Mouse (Mus musculus): ENCODE results near the gene Wdr24. TPM values are rescaled to one million over a fixed set of nuclear protein-coding genes. Genes with fewer than 3 reads are reported as not detected.

Gene Wdr24
- polyA plus RNA-seq, 1 experiment from 2014 or later: 22.1 TPM

DNA sequence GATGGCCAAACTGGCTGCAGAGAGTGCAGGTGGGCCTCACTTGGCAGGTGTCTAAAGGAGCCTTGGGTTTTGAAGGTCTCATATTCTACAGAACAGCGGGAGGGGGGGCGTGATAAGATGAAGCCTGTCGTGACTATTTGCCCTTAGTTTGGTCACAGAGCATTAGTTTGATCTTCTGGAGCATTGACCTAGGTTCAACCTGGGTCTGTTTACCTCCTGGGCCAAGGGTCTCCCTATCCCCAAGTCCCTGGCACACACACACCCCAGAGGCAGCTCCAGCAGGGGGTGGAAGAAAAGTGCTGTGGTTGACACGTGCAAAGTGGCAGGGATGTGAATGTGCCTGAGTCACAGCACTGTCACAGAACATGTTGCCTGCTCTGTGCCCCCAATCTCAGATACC lies 12.5 kb upstream of the Wdr24 start:
- no peaks in the 10 kb centered on the region for H3K36me3 ChIP-seq (ENCODE audit: insufficient read depth, low read length)
- no peak for TF ChIP-seq CTCF (IDR thresholded peaks at IDR 0.05; ENCODE audit: low read depth)
- no peak overlapping the region for H3K4me2 ChIP-seq (ENCODE audit: low read length)
- no peaks in the 10 kb centered on the region; the same call in 1 of the 2 replicates for H3K4me1 ChIP-seq (replicated peaks; ENCODE audit: insufficient read depth, low read length)
- DNase-seq (ENCODE audit: low spot score) (no peak), ATAC-seq (replicated peaks; ENCODE audit: low FRiP score, low read depth) (no peak)
- H3K9me3 ChIP-seq (replicated peaks; ENCODE audit: low read length): no peaks in the 10 kb centered on the region
- no peak overlapping the region for H3K27ac ChIP-seq
- H3K9ac ChIP-seq (ENCODE audit: low read depth, low read length): no peak overlapping the region
- WGBS: 72% methylated on average over 4 of the region's 4 CpGs
- no peak overlapping the region for H3K4me3 ChIP-seq (replicated peaks; ENCODE audit: low read depth, low read length)
- H3K27me3 ChIP-seq (ENCODE audit: insufficient read depth, low read length): peaks cover 11% of the 10 kb centered on the region; the same call in 1 of the 2 replicates

GRCm38 (mm10) chr17:25813471-25813870 lies 10.0 kb upstream of the Wdr24 start:
- Histone ChIP-seq H3K27me3 (ENCODE audit: insufficient read depth, low read length) (peaks cover 11% of the 10 kb centered on the region; the same call in 1 of the 2 replicates), H3K4me1 (replicated peaks; ENCODE audit: insufficient read depth, low read length) (no peaks in the 10 kb centered on the region; the same call in 1 of the 2 replicates), H3K36me3 (ENCODE audit: insufficient read depth, low read length) (no peaks in the 10 kb centered on the region), H3K9ac (ENCODE audit: low read depth, low read length) (no peak overlapping the region), H3K9me3 (replicated peaks; ENCODE audit: low read length) (no peaks in the 10 kb centered on the region), H3K4me2 (ENCODE audit: low read length) (no peak overlapping the region), H3K4me3 (replicated peaks; ENCODE audit: low read depth, low read length) (no peak overlapping the region), H3K27ac (no peak overlapping the region)
- WGBS: 0% methylated on average over 20 of the region's 20 CpGs
- peak; percentile 96 for DNase-seq (ENCODE audit: low spot score)
- ATAC-seq (replicated peaks; ENCODE audit: low FRiP score, low read depth): peak; percentile 50; the same call in 1 of the 2 replicates
- peak; percentile 70 for TF ChIP-seq CTCF (IDR thresholded peaks at IDR 0.05; ENCODE audit: low read depth)

GRCm38 (mm10) chr17:25817662-25818061 lies 5.8 kb upstream of the Wdr24 start:
- no peak overlapping the region for H3K9ac ChIP-seq (ENCODE audit: low read depth, low read length)
- H3K4me3 ChIP-seq (replicated peaks; ENCODE audit: low read depth, low read length): no peak overlapping the region
- ATAC-seq (replicated peaks; ENCODE audit: low FRiP score, low read depth): no peak
- H3K27me3 ChIP-seq (ENCODE audit: insufficient read depth, low read length): peaks cover 15% of the 10 kb centered on the region
- no peak overlapping the region for H3K27ac ChIP-seq
- DNase-seq (ENCODE audit: low spot score): no peak
- no peaks in the 10 kb centered on the region for H3K36me3 ChIP-seq (ENCODE audit: insufficient read depth, low read length)
- no peaks in the 10 kb centered on the region; the same call in 1 of the 2 replicates for H3K4me1 ChIP-seq (replicated peaks; ENCODE audit: insufficient read depth, low read length)
- H3K9me3 ChIP-seq (replicated peaks; ENCODE audit: low read length): no peaks in the 10 kb centered on the region
- no peak overlapping the region for H3K4me2 ChIP-seq (ENCODE audit: low read length)
- WGBS: 87% methylated on average over 11 of the region's 11 CpGs
- no peak for TF ChIP-seq CTCF (IDR thresholded peaks at IDR 0.05; ENCODE audit: low read depth)

GRCm38 (mm10) chr17:25818851-25819780 lies 4.3 kb upstream of the Wdr24 start:
- H3K27ac ChIP-seq: no peak overlapping the region
- no peaks in the 10 kb centered on the region for H3K9me3 ChIP-seq (replicated peaks; ENCODE audit: low read length)
- no peaks in the 10 kb centered on the region for H3K36me3 ChIP-seq (ENCODE audit: insufficient read depth, low read length)
- ATAC-seq (replicated peaks; ENCODE audit: low FRiP score, low read depth) (peak; percentile 30; the same call in 1 of the 2 replicates), DNase-seq (ENCODE audit: low spot score) (no peak)
- WGBS: 8% methylated on average over 46 of the region's 46 CpGs
- TF ChIP-seq CTCF (IDR thresholded peaks at IDR 0.05; ENCODE audit: low read depth): no peak
- H3K4me1 ChIP-seq (replicated peaks; ENCODE audit: insufficient read depth, low read length): peaks cover 4% of the 10 kb centered on the region
- peak overlapping the region; percentile 30 for H3K4me2 ChIP-seq (ENCODE audit: low read length)
- H3K9ac ChIP-seq (ENCODE audit: low read depth, low read length): no peak overlapping the region
- H3K27me3 ChIP-seq (ENCODE audit: insufficient read depth, low read length): peaks cover 15% of the 10 kb centered on the region
- no peak overlapping the region; the same call in 1 of the 2 replicates for H3K4me3 ChIP-seq (replicated peaks; ENCODE audit: low read depth, low read length)

DNA sequence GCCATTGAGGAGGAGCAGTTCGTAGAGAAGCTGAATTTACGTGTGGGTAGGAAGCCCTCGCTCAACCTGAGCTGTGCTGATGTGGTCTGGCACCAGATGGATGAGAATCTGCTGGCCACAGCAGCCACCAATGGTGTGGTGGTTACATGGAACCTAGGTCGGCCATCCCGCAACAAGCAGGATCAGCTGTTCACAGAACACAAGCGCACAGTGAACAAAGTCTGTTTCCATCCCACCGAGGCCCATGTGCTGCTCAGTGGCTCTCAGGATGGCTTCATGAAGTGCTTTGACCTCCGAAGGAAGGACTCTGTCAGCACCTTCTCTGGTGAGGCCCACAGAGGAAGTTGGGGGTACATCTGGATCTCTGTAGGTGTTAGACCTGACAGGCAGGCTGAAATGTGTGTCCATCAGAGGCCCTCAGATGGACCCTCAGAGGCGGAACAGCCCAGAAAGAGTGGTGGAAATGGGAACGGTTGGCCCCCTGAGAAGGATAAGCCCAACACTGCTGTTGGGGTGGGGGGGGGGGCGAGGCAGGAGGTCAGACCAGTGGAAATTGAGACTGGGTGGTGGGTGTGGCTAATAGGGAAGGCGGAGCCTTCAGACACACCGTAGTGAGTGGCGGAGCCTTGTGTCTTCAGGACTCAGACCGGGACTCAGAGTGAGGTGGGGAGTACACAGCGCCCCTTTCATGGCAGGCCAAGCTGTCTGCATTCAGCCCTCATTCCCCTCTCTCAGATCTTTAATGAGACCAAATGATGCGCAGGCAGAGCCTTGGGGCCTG lies 1.1 kb downstream of the Wdr24 start:
- peaks cover 20% of the 10 kb centered on the region for H3K4me1 ChIP-seq (replicated peaks; ENCODE audit: insufficient read depth, low read length)
- ATAC-seq (replicated peaks; ENCODE audit: low FRiP score, low read depth) (no peak), DNase-seq (ENCODE audit: low spot score) (no peak)
- no peak for TF ChIP-seq CTCF (IDR thresholded peaks at IDR 0.05; ENCODE audit: low read depth)
- no peak overlapping the region; the same call in 1 of the 2 replicates for H3K27ac ChIP-seq
- H3K4me3 ChIP-seq (replicated peaks; ENCODE audit: low read depth, low read length): peak overlapping the region; percentile 51
- peak overlapping the region; percentile 58 for H3K9ac ChIP-seq (ENCODE audit: low read depth, low read length)
- peak overlapping the region; percentile 77 for H3K4me2 ChIP-seq (ENCODE audit: low read length)
- peaks cover 9% of the 10 kb centered on the region for H3K27me3 ChIP-seq (ENCODE audit: insufficient read depth, low read length)
- WGBS: 68% methylated on average over 17 of the region's 17 CpGs
- H3K36me3 ChIP-seq (ENCODE audit: insufficient read depth, low read length): peaks cover 19% of the 10 kb centered on the region; the same call in 1 of the 2 replicates
- no peaks in the 10 kb centered on the region for H3K9me3 ChIP-seq (replicated peaks; ENCODE audit: low read length)

DNA sequence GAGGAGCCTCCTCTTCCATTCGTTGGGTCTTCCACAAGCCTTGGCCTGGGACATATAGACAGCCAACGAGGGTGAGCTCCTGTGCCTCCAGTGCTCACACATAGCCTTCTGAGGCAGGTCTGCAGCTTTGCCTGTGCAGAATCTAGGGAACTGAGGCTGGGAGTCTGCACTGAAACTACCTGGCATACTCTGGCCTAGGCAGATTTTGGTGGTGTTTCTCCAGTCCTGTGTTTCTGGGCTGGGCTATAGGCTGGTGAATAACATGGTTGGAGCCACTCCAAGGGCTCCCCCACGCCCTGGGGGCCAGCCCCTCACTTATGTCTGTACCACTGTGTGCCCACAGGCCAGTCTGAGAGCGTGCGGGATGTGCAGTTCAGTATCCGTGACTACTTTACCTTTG lies 1.9 kb downstream of the Wdr24 start:
- peaks cover 26% of the 10 kb centered on the region for H3K4me1 ChIP-seq (replicated peaks; ENCODE audit: insufficient read depth, low read length)
- no peaks in the 10 kb centered on the region for H3K9me3 ChIP-seq (replicated peaks; ENCODE audit: low read length)
- no peak overlapping the region for H3K4me2 ChIP-seq (ENCODE audit: low read length)
- H3K9ac ChIP-seq (ENCODE audit: low read depth, low read length): no peak overlapping the region
- H3K27ac ChIP-seq: no peak overlapping the region
- ATAC-seq (replicated peaks; ENCODE audit: low FRiP score, low read depth): no peak
- WGBS: 86% methylated on average over 6 of the region's 6 CpGs
- no peak overlapping the region for H3K4me3 ChIP-seq (replicated peaks; ENCODE audit: low read depth, low read length)
- peaks cover 22% of the 10 kb centered on the region for H3K36me3 ChIP-seq (ENCODE audit: insufficient read depth, low read length)
- DNase-seq (ENCODE audit: low spot score): no peak
- H3K27me3 ChIP-seq (ENCODE audit: insufficient read depth, low read length): peaks cover 2% of the 10 kb centered on the region; the same call in 1 of the 2 replicates
- TF ChIP-seq CTCF (IDR thresholded peaks at IDR 0.05; ENCODE audit: low read depth): no peak
